Mouse (Mus musculus) testis, postnatal 10 days (tissue): ENCODE measurements around the gene Spen.

ENCODE experiments used
- DNase-seq: peaks from one replicate; pipeline ENCODE4 v3.0.0; 2021; ENCODE audit warnings: low spot score

Spen gene

DNA sequence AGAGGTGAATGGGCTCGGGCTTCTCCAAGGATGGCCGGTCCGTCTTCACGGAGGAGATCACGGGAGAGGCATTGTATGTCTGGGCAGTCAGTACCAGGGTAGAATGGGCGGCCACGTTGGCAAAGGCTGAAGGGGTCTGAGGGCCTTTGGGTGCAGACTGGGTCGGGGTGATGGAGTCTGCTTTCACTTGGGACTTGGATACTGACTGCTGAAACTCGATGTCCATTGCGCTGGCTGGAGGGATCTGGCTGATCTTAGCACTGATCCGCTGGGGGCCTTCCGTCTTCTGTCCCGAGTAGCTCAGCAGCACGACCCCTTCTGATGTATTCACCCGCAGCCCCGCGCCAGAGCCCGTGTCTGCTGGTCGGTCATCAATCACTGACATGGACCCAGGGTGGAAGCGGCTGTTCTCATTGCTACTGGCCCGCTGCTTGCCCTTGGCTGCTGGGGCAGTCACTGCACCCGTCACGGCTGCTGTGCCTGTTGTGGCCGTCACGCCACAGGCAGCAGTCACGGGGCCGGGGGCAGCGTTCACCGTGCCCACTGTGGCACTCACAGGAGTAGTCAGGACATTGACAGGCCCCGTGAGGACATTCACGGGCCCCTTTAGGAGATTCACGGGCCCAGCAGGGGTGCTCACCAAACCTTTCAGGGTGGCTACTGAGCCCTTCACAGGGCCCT lies 65.6 kb downstream of the Spen start:
- DNase-seq: no peak

DNA sequence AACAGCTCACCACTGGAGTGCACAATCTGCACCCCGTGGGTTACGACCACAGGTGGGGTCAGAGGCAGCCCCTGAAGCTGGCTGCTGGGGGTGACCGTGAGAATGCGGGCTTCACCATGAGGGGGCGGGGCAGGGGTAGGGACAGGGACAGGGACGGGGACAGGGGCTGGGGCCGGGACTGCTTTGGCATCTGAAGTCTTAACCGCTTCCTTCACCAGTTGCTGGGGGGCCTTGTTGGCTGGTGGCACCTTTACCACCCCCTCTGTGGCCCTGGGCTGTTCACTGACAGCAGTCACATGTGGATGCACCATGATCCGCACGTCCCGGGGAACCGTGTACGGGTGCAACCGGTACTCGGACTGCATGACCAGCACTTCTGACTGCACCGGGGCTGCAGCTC lies 66.9 kb downstream of the Spen start:
- no peak for DNase-seq

DNA sequence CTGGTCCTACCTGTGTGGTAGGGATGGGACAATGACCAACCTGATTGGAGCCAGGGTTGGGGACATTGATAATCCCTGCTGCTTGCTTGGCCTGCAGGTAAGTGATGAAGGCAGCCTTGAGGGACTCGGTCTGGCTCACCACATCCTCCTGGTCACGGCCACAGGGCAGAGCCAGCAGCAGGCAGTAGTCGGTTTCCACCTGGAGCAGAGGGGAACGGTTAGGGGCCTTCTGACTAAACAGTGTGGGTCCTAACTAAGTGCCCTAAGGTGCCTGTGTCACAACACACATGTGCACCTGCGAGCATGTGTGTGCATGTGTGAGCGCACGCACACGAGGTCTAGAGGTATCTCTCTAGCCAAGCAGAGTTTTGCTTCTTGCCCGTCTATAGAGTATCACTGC lies 69.1 kb downstream of the Spen start:
- DNase-seq: no peak

DNA sequence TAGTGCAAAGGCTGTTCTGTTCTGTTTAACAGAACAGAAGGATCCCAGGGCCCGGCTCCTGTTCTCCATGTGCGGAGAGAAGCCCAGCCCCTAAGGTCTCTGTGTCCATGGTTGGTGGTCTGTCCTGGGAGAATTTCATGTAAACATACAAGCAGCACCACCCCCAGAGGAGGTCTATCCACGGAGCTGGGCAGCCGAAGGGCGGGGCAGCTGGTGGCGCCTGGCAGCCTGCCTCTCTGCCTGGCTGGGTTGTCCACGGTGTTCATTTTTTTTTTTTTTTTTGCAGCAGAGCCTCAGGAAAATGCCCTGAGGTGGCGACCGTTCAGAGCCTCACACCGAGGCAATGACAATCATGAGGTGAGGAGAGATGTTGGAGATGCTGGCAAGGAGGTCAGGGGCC lies 69.8 kb downstream of the Spen start:
- no peak for DNase-seq

DNA sequence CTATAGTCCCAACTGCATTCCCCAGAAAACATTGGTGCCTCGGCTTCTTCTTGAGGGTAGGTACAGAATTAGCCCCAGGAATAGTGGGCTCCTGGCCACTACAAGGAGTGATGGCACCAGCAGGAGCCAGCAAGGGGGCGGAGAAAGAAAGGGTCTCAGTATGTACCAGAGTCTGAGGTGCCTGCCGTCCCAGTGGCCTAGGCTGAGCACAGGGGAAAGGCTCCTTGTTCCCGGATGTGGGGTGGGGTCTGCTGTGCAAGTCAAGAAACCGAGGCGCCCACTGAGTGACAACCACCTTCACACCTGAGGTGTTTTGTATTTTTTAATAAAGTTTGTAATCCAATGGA lies 70.8 kb downstream of the Spen start:
- DNase-seq: no peak

DNA sequence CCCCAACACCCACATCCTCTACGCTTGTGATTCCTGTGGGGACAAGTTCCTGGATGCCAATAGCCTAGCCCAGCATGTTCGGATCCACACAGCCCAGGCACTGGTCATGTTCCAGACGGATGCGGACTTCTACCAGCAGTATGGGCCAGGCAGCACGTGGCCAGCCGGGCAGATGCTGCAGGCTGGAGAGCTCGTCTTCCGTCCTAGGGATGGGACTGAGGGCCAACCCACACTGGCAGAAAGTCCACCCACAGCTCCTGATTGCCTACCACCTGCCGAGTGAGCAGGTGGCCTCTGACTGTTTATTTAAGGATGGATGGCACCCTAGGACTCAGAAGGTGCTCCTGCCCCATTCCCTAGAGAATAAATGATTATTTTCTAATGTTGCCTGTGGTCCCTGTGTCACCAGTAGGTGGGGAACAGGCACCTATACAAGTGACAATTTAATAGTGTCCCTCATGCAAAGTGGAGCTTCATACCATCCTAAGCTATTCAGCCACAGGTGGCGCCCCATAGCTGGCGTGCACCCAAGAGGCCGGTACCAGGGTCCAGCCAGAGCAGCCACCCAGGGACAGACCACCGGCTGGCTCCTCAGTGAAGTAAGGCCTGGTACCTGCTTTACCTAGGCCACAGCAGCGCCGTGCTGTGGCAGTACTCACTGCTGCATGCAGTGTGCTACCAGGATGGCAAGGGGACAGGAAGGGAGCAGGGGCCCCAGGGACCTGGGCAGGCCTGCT lies 71.4 kb downstream of the Spen start:
- DNase-seq: no peak

DNA sequence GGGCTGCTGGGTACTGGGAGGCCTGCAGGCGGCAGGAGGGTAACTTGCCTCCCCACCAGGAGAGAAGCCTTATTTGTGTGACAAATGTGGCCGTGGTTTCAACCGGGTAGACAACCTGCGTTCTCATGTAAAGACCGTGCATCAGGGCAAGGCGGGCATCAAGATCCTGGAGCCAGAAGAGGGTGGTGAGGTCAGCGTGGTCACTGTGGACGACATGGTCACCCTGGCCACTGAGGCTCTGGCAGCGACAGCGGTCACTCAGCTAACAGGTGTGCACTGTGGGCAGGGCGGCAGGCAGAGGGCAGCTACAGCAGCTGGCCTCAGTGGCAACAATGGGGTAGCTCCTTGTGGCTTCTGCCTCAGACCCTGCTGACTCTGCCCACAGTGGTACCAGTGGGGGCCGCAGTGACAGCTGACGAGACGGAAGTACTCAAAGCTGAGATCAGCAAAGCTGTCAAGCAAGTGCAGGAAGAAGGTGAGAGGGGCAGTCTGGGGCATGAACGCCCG lies 72.1 kb downstream of the Spen start:
- no peak for DNase-seq

DNA sequence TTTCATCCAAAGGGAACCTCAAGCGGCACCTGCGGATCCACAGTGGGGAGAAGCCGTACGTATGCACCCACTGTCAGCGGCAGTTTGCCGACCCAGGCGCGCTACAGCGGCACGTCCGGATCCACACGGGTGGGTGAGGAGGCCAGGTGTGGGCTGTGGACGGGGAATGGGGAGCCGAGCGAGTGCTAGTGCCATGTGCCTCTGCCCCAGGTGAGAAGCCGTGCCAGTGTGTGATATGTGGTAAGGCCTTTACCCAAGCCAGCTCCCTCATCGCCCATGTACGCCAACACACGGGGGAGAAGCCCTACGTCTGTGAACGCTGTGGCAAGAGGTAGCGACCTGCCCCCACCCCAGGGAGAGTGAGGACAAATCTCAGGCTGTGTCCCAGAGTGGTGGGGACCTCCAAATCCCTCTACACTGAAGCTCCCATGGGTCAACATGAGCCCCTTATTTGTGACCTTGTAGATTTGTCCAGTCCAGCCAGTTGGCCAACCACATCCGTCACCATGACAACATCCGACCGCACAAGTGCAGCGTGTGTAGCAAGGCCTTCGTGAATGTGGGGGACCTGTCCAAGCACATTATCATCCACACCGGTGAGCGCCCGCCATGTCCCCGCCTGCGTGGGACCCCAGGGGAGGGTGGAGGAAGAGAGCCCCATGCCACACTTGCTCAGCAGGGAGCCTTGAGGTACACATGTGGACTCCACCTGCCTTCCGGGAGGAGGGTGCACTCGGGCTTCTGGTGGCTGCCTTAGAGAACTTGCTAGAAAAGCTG lies 72.7 kb downstream of the Spen start:
- DNase-seq: no peak

DNA sequence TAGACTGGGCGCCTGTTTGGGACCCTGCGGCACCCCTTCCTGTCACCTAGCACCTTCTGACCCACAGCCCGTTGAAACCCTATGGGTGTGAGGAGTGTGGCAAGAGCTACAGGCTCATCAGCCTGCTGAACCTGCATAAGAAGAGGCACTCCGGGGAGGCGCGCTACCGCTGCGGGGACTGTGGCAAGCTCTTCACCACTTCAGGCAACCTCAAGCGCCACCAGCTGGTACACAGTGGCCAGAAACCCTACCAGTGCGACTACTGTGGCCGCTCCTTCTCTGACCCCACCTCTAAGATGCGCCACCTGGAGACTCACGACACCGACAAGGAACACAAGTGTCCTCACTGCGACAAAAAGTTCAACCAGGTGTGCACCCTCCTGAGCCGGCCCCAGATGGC lies 73.7 kb downstream of the Spen start:
- no peak for DNase-seq

DNA sequence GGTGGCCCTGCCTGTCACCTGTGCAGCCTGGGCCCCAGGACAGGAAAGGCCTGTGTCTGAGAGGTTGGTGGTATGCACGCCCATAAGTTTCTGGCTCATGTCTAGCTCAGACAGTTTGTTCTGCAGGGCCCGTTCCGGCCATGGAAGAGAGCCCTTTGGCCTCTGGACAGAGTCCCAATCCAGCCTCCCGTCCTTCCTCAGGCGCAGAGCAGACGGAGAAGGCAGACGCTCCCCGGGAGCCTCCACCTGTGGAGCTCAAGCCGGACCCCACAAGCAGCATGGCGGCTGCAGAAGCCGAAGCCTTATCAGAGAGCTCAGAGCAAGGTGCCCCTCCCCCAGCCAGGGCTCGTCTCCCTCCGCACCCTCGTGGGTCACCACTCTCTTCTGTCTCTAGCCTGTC lies 74.9 kb downstream of the Spen start:
- DNase-seq: peak; percentile 72

DNA sequence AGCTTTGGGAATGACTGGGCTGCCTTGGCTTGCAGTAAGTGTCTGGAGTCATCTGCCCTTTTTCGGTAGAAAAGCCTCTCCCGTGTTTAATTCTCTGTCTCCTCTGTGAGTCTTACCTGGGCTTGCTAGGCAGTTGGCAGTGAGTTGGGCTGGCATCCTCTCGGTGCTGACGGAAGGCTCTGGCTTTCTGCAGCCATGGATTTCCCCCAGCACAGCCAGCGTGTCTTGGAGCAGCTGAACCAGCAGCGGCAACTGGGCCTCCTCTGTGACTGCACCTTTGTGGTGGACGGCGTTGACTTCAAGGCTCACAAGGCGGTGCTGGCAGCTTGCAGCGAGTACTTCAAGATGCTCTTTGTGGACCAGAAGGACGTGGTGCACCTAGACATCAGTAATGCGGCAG lies 76.8 kb downstream of the Spen start:
- no peak for DNase-seq

DNA sequence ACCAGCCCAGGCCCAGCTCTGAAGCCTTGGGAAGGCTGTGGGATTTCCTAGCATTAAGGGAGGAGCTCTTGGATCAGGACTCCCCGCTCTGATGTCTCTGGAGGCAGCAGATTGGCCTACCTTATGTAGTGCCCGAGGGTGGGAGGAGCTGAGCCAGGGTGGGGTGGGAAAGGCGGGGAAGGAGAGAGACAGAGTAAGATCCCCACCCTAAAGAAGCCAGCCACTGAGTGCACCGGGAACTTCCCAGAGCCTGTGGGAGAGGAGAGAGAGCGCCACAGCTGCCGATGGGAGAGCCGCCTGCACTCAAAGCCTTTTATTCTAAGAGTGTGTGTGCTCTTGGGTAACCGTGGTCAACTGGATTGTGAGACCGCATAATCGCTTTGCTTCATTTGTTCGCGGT lies 77.3 kb downstream of the Spen start:
- DNase-seq: no peak

DNA sequence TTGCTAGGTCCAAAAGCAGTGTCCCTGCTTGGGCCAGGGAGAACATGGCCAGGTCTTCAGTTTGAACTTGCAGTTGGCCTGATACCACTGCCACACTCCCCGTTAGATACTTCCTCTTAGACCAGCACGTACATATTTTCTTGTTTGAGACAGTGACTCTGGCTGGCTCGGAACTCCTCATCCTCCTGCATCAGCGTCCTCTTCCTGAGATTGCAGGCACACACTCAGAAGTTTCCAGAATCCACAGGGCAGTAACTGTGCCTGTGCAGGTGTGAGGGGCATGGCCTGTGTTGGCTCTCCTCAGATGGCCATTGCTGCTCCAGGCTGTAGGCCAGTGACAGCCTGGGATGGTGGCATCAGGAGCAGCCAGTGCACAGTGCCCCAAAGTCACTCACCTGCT lies 77.9 kb downstream of the Spen start:
- DNase-seq: no peak

DNA sequence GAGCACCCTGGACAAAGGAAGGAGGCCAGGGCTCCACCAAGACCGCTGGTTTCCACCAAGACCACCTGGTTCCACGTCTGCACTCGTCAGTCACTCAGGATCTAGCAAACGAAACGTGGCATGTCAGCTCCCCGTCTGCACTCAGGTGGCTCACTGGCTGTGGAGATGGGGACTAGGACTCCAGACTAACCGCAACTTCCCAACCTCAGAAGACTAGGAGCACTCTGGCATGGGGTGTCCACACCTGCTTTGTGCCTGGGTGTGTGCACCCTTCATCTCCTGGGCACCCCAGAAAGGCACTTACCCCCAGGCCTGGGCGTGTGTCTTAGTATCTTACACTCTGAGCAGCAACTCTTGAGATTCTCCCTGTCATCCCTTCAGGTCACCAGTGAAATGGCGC lies 78.6 kb downstream of the Spen start:
- no peak for DNase-seq

DNA sequence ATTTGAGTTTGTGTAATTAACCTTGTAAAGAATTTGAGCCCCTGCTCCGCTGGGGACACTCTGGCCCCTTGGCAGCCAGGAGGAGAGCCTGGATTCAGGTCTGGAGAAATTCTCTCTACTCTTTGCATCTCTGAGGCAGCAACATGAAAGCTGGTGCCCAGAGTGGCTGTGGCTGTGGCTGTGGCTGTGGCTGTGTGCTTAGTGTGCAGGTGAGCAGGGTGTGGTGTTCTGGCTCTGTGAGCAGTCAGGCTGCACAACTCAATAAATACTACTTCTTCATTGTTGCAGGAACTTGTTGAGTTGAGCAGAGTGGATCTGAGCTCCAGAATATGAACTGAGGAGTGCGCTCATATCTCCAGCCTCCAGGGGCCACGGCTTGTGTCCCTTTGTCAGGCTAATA lies 79.5 kb downstream of the Spen start:
- no peak for DNase-seq

DNA sequence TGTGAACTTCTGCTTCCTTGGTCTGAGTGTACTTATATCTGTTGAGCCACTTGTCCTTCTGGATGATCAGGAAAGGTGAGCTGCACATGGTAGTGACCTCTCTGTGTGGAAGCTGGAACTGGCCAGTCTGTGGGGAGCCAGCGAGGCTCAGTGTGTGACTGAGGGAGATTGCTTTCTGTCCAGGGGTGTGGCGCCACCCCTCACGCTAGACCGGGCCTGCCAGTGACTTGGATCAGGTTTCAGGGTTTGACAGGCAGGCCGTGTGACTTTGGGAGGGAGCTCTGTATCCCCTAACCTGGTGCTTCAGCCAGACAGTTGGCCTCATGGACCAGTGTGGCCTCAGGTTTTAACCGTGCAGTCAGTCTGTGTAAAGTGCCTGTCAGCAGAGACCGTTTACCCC lies 80.2 kb downstream of the Spen start:
- DNase-seq: no peak

DNA sequence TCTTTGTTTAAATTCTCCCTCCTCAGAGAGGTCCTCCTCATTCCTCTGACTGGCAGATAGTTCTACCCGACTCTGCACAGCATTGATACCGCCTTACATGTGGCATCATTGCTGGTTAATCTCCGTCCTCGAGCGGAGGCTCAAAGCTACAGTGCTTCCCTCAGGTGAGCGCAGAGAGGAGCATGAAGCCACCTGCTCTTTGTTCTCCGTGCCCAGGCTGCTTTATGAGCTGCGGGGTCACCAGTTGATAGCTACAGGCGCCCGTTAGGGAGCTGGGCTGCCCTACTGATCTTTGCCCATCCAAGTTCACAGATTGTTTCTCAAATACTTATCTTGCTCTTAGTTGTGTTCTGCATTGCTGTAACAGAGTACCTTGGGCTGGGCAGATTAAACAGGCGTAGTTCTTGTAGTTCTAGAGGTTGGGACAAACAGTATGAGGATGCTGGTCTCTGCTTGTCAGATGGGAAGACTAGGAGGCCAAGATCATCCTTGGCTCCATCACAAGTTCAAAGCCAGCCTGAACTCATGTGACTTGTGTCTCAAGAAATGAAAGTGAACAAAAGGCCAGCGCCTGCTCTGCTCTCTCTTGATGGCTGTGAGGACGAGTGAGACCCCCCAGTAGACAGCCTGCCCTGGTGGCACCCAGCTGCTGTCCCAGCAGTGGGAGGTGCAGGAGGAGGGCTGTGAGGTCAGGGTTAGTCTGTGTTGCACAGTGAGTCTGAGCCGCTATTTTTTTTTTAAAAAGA lies 82.0 kb downstream of the Spen start:
- DNase-seq: no peak

DNA sequence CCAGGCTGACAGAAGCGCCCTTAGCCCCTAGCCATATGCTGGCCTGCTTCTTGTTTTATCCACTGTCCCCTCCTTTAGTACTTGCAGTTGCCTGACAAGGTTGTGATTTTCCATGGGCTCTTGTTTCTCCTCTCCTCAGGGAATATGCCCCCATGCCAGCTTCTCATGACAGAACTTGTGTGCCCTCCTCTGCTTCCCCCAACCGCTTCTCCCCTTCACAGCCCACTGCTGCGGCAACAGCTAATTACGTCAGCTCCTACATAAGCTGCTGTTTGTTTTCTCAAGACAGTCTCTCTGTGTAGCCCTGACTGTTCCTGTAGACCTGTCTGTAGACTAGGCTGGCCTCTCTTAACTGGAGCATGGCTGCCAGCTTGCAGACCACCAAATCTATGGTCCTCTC lies 82.9 kb downstream of the Spen start:
- DNase-seq: no peak

DNA sequence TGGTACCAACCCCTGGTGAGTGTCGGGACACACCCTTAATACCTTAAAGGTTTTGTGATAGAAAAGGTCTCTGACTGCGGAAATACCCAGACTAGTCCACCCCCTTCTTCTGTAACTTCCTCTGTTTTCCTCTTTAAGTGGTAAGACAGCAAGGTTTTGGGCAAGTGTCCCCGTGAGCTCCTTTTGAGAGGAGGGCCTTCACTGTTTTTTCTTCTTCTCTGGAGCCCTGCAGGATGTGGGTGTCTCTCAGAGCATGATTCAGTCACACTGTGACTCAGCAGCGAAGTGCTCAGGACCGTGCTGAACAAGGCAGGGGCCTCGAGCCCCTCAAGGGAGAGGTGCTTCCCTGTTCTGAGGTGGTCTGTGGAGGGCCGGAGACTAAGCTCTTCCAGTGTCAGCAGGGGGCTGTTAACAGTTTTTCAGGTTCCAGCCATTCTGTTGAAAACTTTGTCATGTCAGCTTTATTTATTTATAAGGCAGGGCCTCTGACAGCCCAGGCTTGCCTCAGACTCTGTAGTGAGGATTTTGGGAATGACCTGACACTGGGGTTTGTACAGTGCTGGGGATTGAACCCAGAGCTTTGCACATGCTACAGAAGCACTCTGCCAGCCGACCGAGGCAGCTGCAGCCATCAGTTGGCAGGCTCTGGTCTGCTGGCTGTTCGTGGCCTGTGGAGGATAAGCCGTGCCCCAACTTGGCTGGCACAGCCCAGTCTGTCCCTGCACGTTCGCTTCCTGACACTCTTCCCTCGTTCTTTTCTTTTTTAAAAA lies 83.6 kb downstream of the Spen start:
- DNase-seq: no peak

DNA sequence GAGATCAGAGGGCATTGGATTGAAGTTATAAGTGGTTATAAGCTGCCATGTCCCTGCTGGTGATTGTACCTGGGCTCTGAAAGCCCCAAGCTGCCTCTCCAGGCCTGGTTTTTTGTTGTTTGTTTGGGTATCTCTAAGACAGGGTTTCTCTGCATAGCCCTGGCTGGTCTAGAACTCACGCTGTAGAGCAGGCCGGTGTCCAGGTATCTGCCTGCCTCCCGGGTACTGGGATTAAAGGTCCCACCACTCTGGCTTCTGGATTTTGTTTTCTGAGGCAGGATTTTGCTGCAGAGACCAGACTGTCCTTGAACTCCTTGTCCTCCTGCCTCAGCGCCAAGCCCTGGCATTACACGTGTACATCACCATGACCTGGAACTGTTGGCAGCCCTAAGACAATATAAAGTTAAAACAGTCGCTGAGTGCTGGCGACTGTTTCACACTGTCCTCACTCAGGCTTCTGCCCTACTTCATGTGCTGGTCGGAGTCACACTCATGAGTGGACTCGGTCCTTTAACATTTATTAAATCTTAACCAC lies 86.4 kb downstream of the Spen start:
- no peak for DNase-seq

DNA sequence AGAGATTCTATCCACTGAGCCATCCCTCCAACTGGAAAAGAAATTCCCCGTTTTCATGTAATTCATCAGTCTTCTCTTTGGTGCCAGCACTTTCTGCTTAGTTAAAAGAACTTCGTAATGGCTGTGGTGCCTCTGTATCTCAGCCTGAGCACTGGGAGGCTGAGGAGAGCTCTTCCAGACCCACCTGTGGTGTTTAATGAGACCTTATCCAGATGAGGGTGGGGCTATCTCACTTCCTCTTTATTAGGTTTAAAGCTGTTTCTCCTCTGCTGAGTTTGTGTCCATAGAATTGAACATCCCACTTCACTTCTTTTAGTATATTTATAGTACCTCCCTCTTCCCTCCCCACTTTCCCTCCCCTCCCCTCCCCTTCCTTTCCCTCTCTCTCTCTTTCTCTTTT lies 87.1 kb downstream of the Spen start:
- DNase-seq: no peak
